Mouse (Mus musculus) forebrain, postnatal 0 days (tissue): ENCODE results near the gene C2cd4d. TPM values are rescaled to one million over a fixed set of nuclear protein-coding genes. Genes with fewer than 3 reads are reported as not detected.
A peak's percentile ranks its signal among the peaks of the same experiment; 100 is the strongest.

ENCODE experiments used
- ATAC-seq: fragments of 200-750 bp; cut with Nextera tagmentation; 2 replicates; pipeline ENCODE4 v1.8.0; 2017; ENCODE audit warnings: mild to moderate bottlenecking, moderate library complexity
- DNase-seq: peaks from one replicate; pipeline ENCODE4 v3.0.0-alpha.2; 2015
- H3K27ac ChIP-seq: fragments of 300-500 bp; sonication (generic); 2 replicates; pipeline ENCODE4 v1.5.1; 2014; ENCODE audit warnings: low read depth, mild to moderate bottlenecking, antibody characterized with exemption, low read length, moderate library complexity, mixed read lengths
- H3K27me3 ChIP-seq: fragments of 300-500 bp; sonication (generic); 2 replicates; pipeline ENCODE4 v1.6.1; 2014; ENCODE audit warnings: mild to moderate bottlenecking, low read length, mixed read lengths; ENCODE audit not compliant: insufficient read depth
- H3K36me3 ChIP-seq: fragments of 300-500 bp; sonication (generic); 2 replicates; pipeline ENCODE4 v1.6.1; 2014; ENCODE audit warnings: mild to moderate bottlenecking, moderate library complexity; ENCODE audit not compliant: insufficient read depth
- H3K4me1 ChIP-seq: fragments of 300-500 bp; sonication (generic); 2 replicates; pipeline ENCODE4 v1.6.1; 2014; ENCODE audit warnings: antibody characterized with exemption; ENCODE audit not compliant: insufficient read depth
- H3K4me2 ChIP-seq: fragments of 300-500 bp; sonication (generic); 2 replicates; pipeline ENCODE4 v1.6.1; 2014; ENCODE audit warnings: low read depth, mild to moderate bottlenecking, moderate library complexity
- H3K4me3 ChIP-seq: fragments of 300-500 bp; sonication (generic); 2 replicates; pipeline ENCODE4 v1.5.1; 2014; ENCODE audit warnings: low read depth, low read length, mixed read lengths
- H3K9ac ChIP-seq: fragments of 300-500 bp; sonication (generic); 2 replicates; pipeline ENCODE4 v1.6.1; 2014; ENCODE audit warnings: mild to moderate bottlenecking
- H3K9me3 ChIP-seq: fragments of 300-500 bp; sonication (generic); 2 replicates; pipeline ENCODE4 v1.6.1; 2016; ENCODE audit warnings: low read length
- CTCF ChIP-seq: sonication (generic); IDR thresholded peaks from 2 replicates; pipeline ENCODE4 v1.5.1; 2016; ENCODE audit warnings: antibody characterized with exemption, control low read depth, low read depth
- WGBS: fragments of 180-500 bp; shearing (Covaris S2); extraction: QIAGEN DNeasy Blood & Tissue Kit; methylation state at CpG from one replicate; pipeline ENCODE4 v1.1.7; 2014; 5-methylcytosine and 5-hydroxymethylcytosine counted together
- polyA plus RNA-seq: library from polyadenylated mRNA; unstranded; fragments of >200 nt; fragmentation: Nextera tagmentation; extraction: Ambion mirVana; gene quantifications from 2 replicates; pipeline ENCODE4 v1.2.1, GENCODE M21; 2015
- total RNA-seq: library from RNA; depleted of rRNA; stranded (reverse); fragments of >200 nt; gene quantifications from 2 replicates; pipeline ENCODE4 v1.2.3, GENCODE M21; 2014

Gene C2cd4d
- total and polyA plus RNA-seq, 2 experiments from 2014 or later, result 1.7 to 3.0 TPM

DNA sequence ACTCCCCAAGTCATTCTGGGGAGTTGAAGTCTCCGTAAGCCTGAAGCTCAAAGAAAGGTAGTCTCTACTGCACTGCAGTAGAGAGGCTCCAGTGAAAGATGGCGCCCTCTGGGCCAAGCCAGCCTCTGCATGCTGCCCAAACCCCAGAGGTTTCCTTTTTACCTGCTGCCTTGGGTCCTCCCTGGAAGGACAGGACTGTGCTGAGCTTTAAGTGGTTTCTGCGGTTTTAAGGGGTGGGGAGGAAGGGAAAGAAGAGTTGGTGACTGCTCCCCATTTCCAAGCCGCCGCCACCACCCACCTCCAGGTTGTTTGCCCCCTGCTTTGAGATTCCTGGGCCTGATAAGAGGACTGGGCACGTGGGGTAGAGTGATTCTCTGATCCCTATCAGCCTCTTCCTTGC is 6.4 kb downstream of the C2cd4d start:
- Histone ChIP-seq H3K27ac (no peak overlapping the region), H3K9ac (no peak overlapping the region), H3K4me2 (no peak overlapping the region), H3K9me3 (no peaks in the 10 kb centered on the region), H3K36me3 (no peaks in the 10 kb centered on the region), H3K27me3 (no peaks in the 10 kb centered on the region), H3K4me1 (0 out of 2 replicates have a peak, but pooled peaks cover 4% of the 10 kb centered on the region), H3K4me3 (no peak overlapping the region)
- no peak for TF ChIP-seq CTCF
- no peak for ATAC-seq
- no peak for DNase-seq
- WGBS, result 75% methylated on average over 6 of the region's 6 CpGs

DNA sequence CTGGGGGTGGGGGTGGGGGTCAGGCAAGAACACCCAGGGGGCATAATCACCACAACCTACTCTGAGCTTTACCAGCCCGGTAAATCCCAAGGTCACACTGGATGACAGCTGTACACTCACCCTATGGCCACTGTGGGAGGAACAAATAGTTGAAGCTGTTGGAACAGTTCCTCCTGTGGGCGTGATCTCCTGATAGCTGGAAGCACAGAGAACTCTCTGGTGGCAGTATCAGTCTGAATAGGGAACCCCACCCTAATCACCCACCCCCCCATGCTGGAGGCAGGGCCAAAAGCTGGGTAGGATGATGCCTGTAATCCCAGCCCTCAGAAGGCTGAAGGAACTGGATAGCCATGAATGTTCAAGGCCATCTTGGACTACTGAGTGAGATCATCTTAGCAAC is 7.5 kb downstream of the C2cd4d start:
- ATAC-seq, result no peak
- DNase-seq, result no peak
- 0 out of 2 replicates have a peak, but pooled peaks cover 4% of the 10 kb centered on the region for H3K4me1 ChIP-seq
- no peak overlapping the region for H3K4me3 ChIP-seq
- H3K36me3 ChIP-seq, result no peaks in the 10 kb centered on the region
- no peak overlapping the region for H3K4me2 ChIP-seq
- no peak for TF ChIP-seq CTCF
- no peaks in the 10 kb centered on the region for H3K9me3 ChIP-seq
- WGBS, result 62% methylated on average over 2 of the region's 2 CpGs
- no peak overlapping the region for H3K27ac ChIP-seq
- H3K27me3 ChIP-seq, result no peaks in the 10 kb centered on the region
- no peak overlapping the region for H3K9ac ChIP-seq

DNA sequence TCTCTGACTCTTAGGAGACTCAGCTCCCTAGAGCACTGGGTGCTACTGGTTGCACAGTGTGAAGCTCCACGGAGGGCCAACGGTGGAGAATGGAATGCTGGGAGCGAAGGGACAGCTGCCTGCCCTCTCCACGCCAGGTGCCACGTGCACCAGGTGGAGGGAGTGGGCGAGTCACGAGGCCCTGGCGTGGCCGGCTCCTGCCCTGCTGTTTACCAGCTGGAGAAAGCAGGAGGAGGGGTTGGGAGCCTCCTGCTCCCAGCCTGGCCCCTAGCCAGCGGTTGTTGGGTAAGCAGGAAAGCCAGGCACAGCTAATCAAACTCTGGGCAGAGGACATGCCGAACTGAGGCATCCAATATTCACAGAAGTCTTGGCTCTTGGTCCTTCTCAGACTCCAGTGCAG is 9.4 kb downstream of the C2cd4d start:
- H3K4me2 ChIP-seq, result peak overlapping the region; percentile 35
- TF ChIP-seq CTCF, result no peak
- H3K27me3 ChIP-seq, result no peaks in the 10 kb centered on the region
- ATAC-seq (peak; percentile 62), DNase-seq (peak; percentile 55)
- no peak overlapping the region for H3K9ac ChIP-seq
- no peak overlapping the region; the same call in 1 of the 2 replicates for H3K4me3 ChIP-seq
- WGBS, result 2% methylated on average over 11 of the region's 11 CpGs
- H3K27ac ChIP-seq, result no peak overlapping the region
- H3K36me3 ChIP-seq, result no peaks in the 10 kb centered on the region
- no peaks in the 10 kb centered on the region for H3K9me3 ChIP-seq
- 0 out of 2 replicates have a peak, but pooled peaks cover 4% of the 10 kb centered on the region for H3K4me1 ChIP-seq

DNA sequence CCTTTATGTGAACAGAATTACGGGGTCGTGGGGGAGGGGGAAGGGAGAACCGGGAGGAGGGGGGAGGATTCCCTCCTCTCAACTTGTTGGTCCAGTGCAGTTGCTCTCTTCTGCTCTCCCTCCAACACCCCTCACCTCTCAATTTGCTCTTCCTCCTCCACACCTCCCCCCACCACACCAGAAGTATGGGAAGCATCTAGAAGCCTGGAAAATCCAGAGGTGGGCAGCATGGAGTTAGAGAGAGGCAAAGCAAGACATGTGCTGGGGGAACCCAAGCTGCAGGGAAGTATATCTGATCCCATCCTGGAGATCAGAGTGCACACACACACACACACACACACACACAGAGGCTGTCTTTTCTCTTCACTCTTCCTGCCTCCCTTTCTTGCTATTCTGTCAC is 9.8 kb downstream of the C2cd4d start:
- Histone ChIP-seq H3K9me3 (no peaks in the 10 kb centered on the region), H3K4me2 (peak overlapping the region; percentile 35), H3K4me1 (0 out of 2 replicates have a peak, but pooled peaks cover 4% of the 10 kb centered on the region), H3K36me3 (no peaks in the 10 kb centered on the region), H3K9ac (no peak overlapping the region), H3K27ac (no peak overlapping the region), H3K27me3 (no peaks in the 10 kb centered on the region), H3K4me3 (no peak overlapping the region)
- ATAC-seq (no peak), DNase-seq (no peak)
- WGBS, result 0% methylated on average over 3 of the region's 3 CpGs
- no peak for TF ChIP-seq CTCF

DNA sequence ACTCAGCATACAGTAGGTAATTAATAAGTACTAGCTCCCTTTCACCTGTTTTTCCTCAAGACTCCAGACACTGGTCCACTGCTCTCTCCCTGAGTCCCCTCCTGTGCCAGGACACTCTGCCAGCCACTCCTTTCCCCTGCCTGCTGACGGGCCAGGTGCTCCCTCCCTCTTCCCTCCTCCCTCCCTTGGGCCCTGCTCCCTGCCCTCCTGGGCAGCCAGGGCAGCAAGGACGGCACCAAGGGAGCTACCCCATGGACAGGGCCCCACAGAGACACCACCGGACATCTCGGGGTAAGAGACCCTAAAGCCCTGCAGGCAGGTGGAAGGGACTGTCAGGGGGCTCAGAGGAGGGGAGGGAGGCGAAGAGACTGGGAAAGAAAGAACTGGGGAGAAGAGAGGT is 10.4 kb downstream of the C2cd4d start, which contains the start of gene Rorc:
TSS of gene Rorc (plus strand) at position 154 of the 400 bp plus-strand sequence.
- H3K4me3 ChIP-seq, result no peak within 1 kb of the TSS; the same call in 1 of the 2 replicates
- ATAC-seq, result no peak; the same call in 1 of the 2 replicates

DNA sequence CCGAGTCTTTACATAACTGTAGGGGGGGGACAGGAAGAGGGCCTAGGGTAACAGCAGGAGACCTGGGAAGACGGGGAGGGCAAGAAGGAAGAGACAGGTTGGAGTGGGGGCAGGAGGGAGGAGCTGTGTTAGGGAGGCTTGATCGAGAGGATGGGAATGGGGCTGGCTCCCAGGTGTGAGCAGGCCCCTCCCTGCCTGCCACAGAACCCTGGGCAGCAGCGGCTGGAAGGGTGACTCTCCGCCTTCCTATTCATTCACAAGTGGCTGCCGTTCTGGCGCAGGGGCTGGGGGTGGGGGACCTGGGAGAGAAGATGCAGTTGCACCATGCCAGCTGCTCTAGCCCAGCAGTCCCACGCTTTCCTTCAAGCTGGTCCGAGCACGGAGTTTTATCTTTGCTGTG is 10.9 kb downstream of the C2cd4d start:
- H3K4me3 ChIP-seq, result no peak overlapping the region
- H3K36me3 ChIP-seq, result no peaks in the 10 kb centered on the region
- peak; percentile 13; the same call in 1 of the 2 replicates for ATAC-seq
- no peak overlapping the region for H3K9ac ChIP-seq
- TF ChIP-seq CTCF, result no peak
- H3K4me2 ChIP-seq, result peak overlapping the region; percentile 7; the same call in 1 of the 2 replicates
- H3K27ac ChIP-seq, result no peak overlapping the region
- 5% methylated on average over 10 of the region's 10 CpGs for WGBS
- 0 out of 2 replicates have a peak, but pooled peaks cover 4% of the 10 kb centered on the region for H3K4me1 ChIP-seq
- no peaks in the 10 kb centered on the region for H3K27me3 ChIP-seq
- H3K9me3 ChIP-seq, result no peaks in the 10 kb centered on the region
- DNase-seq, result no peak

More for the DNA sequence above, 10.4 kb downstream of the C2cd4d start, which contains the start of gene Rorc:
- no peaks in the 10 kb centered on the region for H3K9me3 ChIP-seq
- no peaks in the 10 kb centered on the region for H3K36me3 ChIP-seq
- 19% methylated on average over 5 of the region's 5 CpGs for whole genome bisulfite sequencing
- H3K4me1 ChIP-seq, result 0 out of 2 replicates have a peak, but pooled peaks cover 4% of the 10 kb centered on the region
- peak within 1 kb of the TSS; percentile 35 for H3K4me2 ChIP-seq
- no peak within 1 kb of the TSS for H3K27ac ChIP-seq
- no peak for TF ChIP-seq CTCF
- H3K27me3 ChIP-seq, result no peaks in the 10 kb centered on the region
- no peak within 1 kb of the TSS for H3K9ac ChIP-seq
- no peak for DNase-seq

DNA sequence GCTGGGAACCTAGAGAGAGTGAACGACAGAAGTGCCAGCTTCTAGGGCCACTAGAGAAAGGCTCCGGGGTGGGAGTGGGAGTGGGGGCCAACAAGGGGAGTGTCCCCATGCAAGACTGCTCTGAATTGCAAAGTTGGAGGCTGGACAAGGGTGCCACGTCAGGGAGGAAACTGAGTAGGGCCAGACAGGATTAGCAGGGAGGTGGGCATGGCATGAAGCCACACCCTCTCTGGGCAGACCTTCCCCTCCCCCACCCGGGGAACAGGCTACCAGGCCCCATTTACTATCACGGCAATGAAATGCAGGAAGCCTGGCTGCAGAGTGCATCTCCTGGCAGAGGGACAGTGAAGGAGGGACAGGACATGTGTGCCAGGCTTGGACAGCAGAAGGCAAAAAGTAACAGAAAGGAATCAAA is 11.4 kb downstream of the C2cd4d start:
- TF ChIP-seq CTCF, result no peak
- 3% methylated on average over 5 of the region's 5 CpGs for WGBS
- Histone ChIP-seq H3K27ac (no peak overlapping the region), H3K4me3 (no peak overlapping the region), H3K27me3 (no peaks in the 10 kb centered on the region), H3K9ac (no peak overlapping the region), H3K36me3 (no peaks in the 10 kb centered on the region), H3K4me1 (0 out of 2 replicates have a peak, but pooled peaks cover 4% of the 10 kb centered on the region), H3K9me3 (no peaks in the 10 kb centered on the region), H3K4me2 (peak overlapping the region; percentile 7; the same call in 1 of the 2 replicates)
- peak; percentile 41 for ATAC-seq
- DNase-seq, result no peak
